Mouse (Mus musculus) kidney, embryonic 15.5 days (tissue): Measurements from ENCODE around the gene Polr2f. TPM values are rescaled to one million over a fixed set of nuclear protein-coding genes. Genes with fewer than 3 reads are reported as not detected.

ENCODE experiments used
- ATAC-seq: fragments of 200-750 bp; cut with Nextera tagmentation; replicated peaks from 2 replicates; pipeline ENCODE4 v1.8.0; 2017; ENCODE audit warnings: moderate TSS enrichment; ENCODE audit not compliant: low FRiP score
- H3K27ac ChIP-seq: fragments of 300-500 bp; sonication (generic); 2 replicates; pipeline ENCODE4 v1.5.1; 2015; ENCODE audit warnings: mild to moderate bottlenecking, inconsistent platforms
- H3K27me3 ChIP-seq: fragments of 300-500 bp; sonication (generic); 2 replicates; pipeline ENCODE4 v1.6.1; 2015; ENCODE audit warnings: inconsistent platforms
- H3K36me3 ChIP-seq: fragments of 300-500 bp; sonication (generic); 2 replicates; pipeline ENCODE4 v1.6.1; 2015; ENCODE audit warnings: inconsistent platforms
- H3K4me1 ChIP-seq: fragments of 300-500 bp; sonication (generic); 2 replicates; pipeline ENCODE4 v1.6.1; 2015; ENCODE audit warnings: inconsistent platforms
- H3K4me2 ChIP-seq: fragments of 300-500 bp; sonication (generic); 2 replicates; pipeline ENCODE4 v1.6.1; 2015; ENCODE audit warnings: moderate library complexity, mild to moderate bottlenecking, inconsistent platforms
- H3K4me3 ChIP-seq: fragments of 300-500 bp; sonication (generic); replicated peaks from 2 replicates; pipeline ENCODE4 v1.5.1; 2015; ENCODE audit warnings: mild to moderate bottlenecking, inconsistent platforms
- H3K9ac ChIP-seq: fragments of 300-500 bp; sonication (generic); 2 replicates; pipeline ENCODE4 v1.6.1; 2015; ENCODE audit warnings: mild to moderate bottlenecking, inconsistent platforms
- H3K9me3 ChIP-seq: fragments of 300-500 bp; sonication (generic); replicated peaks from 2 replicates; pipeline ENCODE4 v1.6.1; 2016; ENCODE audit warnings: inconsistent platforms
- WGBS: fragments of 180-500 bp; shearing (Covaris S2); methylation state at CpG from one replicate; pipeline ENCODE4 v1.1.7; 2015; ENCODE audit warnings: mixed read lengths; 5-methylcytosine and 5-hydroxymethylcytosine counted together
- polyA plus RNA-seq: library from polyadenylated mRNA; unstranded; fragments of >200 nt; fragmentation: Nextera tagmentation; extraction: Ambion mirVana; gene quantifications from 2 replicates; pipeline ENCODE4 v1.2.1, GENCODE M21; 2015

Gene Polr2f
- polyA plus RNA-seq, 1 experiment from 2014 or later = 303 TPM

- Histone ChIP-seq H3K9me3 (no peaks in the 10 kb centered on the region), H3K36me3 (no peaks in the 10 kb centered on the region), H3K4me3 (no peak overlapping the region), H3K27ac (no peak overlapping the region), H3K27me3 (no peaks in the 10 kb centered on the region), H3K9ac (no peak overlapping the region), H3K4me2 (no peak overlapping the region), H3K4me1 (peaks cover 20% of the 10 kb centered on the region)
- 72% methylated on average over 10 of the region's 10 CpGs for WGBS
- ATAC-seq = no peak
Observed at GRCm38 (mm10) chr15:79103264-79103663, 37.5 kb upstream of the Polr2f start.

GRCm38 (mm10) chr15:79105804-79106203, 35.0 kb upstream of the Polr2f start:
- H3K9ac ChIP-seq = no peak overlapping the region
- no peak overlapping the region for H3K27ac ChIP-seq
- WGBS = 58% methylated on average over 2 of the region's 2 CpGs
- ATAC-seq = no peak
- no peak overlapping the region for H3K4me2 ChIP-seq
- no peaks in the 10 kb centered on the region for H3K27me3 ChIP-seq
- H3K4me3 ChIP-seq = no peak overlapping the region
- peaks cover 26% of the 10 kb centered on the region for H3K4me1 ChIP-seq
- H3K36me3 ChIP-seq = no peaks in the 10 kb centered on the region
- H3K9me3 ChIP-seq = no peaks in the 10 kb centered on the region

- Histone ChIP-seq H3K36me3 (peaks cover 4% of the 10 kb centered on the region; the same call in 1 of the 2 replicates), H3K4me1 (peaks cover 37% of the 10 kb centered on the region), H3K27me3 (no peaks in the 10 kb centered on the region), H3K9me3 (no peaks in the 10 kb centered on the region), H3K4me3 (peak overlapping the region; percentile 91), H3K27ac (peak overlapping the region; percentile 84), H3K4me2 (peak overlapping the region; percentile 96), H3K9ac (peak overlapping the region; percentile 91)
- no peak for ATAC-seq
- WGBS = 17% methylated on average over 7 of the region's 7 CpGs
Observed at GRCm38 (mm10) chr15:79107966-79108365, 32.8 kb upstream of the Polr2f start.

- peak within 1 kb of the TSS; percentile 91 for H3K4me3 ChIP-seq
- H3K9ac ChIP-seq = peak within 1 kb of the TSS; percentile 91
- peaks cover 10% of the 10 kb centered on the region; the same call in 1 of the 2 replicates for H3K36me3 ChIP-seq
- ATAC-seq = peak; percentile 85
- H3K4me2 ChIP-seq = peak within 1 kb of the TSS; percentile 96
- peaks cover 37% of the 10 kb centered on the region for H3K4me1 ChIP-seq
- H3K27ac ChIP-seq = peak within 1 kb of the TSS; percentile 84
- H3K9me3 ChIP-seq = no peaks in the 10 kb centered on the region
- H3K27me3 ChIP-seq = no peaks in the 10 kb centered on the region
- under 1% methylated on average over 72 of the region's 85 CpGs for WGBS
Observed at GRCm38 (mm10) chr15:79108421-79109320, 32.1 kb upstream of the Polr2f start, which contains the start of gene Micall1. TSS of gene Micall1 (plus strand) at chr15:79108898.

GRCm38 (mm10) chr15:79109321-79109934, 31.4 kb upstream of the Polr2f start:
- no peaks in the 10 kb centered on the region for H3K27me3 ChIP-seq
- peak overlapping the region; percentile 91 for H3K4me3 ChIP-seq
- H3K4me2 ChIP-seq = peak overlapping the region; percentile 96
- peaks cover 39% of the 10 kb centered on the region for H3K4me1 ChIP-seq
- H3K9ac ChIP-seq = peak overlapping the region; percentile 91
- WGBS = under 1% methylated on average over 46 of the region's 46 CpGs
- peak; percentile 59 for ATAC-seq
- H3K27ac ChIP-seq = peak overlapping the region; percentile 84
- peaks cover 16% of the 10 kb centered on the region; the same call in 1 of the 2 replicates for H3K36me3 ChIP-seq
- no peaks in the 10 kb centered on the region for H3K9me3 ChIP-seq

- Histone ChIP-seq H3K9me3 (no peaks in the 10 kb centered on the region), H3K4me3 (peak overlapping the region; percentile 91), H3K4me2 (peak overlapping the region; percentile 96), H3K9ac (peak overlapping the region; percentile 91), H3K27me3 (no peaks in the 10 kb centered on the region), H3K4me1 (peaks cover 39% of the 10 kb centered on the region), H3K36me3 (peaks cover 18% of the 10 kb centered on the region), H3K27ac (0 out of 2 replicates have a peak overlapping the region, but pooled peaks have one; percentile 84)
- WGBS = 17% methylated on average over 9 of the region's 9 CpGs
- ATAC-seq = no peak
Observed at GRCm38 (mm10) chr15:79110031-79110430, 30.8 kb upstream of the Polr2f start.

- H3K36me3 ChIP-seq = peaks cover 23% of the 10 kb centered on the region
- H3K4me1 ChIP-seq = peaks cover 42% of the 10 kb centered on the region
- H3K4me2 ChIP-seq = peak overlapping the region; percentile 96
- no peaks in the 10 kb centered on the region for H3K9me3 ChIP-seq
- peak overlapping the region; percentile 91 for H3K4me3 ChIP-seq
- no peak overlapping the region for H3K27ac ChIP-seq
- no peak for ATAC-seq
- H3K9ac ChIP-seq = 0 out of 2 replicates have a peak overlapping the region, but pooled peaks have one; percentile 91
- no peaks in the 10 kb centered on the region for H3K27me3 ChIP-seq
- WGBS = 63% methylated on average over 2 of the region's 2 CpGs
Observed at GRCm38 (mm10) chr15:79110528-79110927, 30.3 kb upstream of the Polr2f start.

- Histone ChIP-seq H3K9me3 (no peaks in the 10 kb centered on the region), H3K4me3 (no peak overlapping the region), H3K9ac (no peak overlapping the region), H3K36me3 (peaks cover 34% of the 10 kb centered on the region), H3K27ac (no peak overlapping the region), H3K27me3 (no peaks in the 10 kb centered on the region), H3K4me1 (peaks cover 42% of the 10 kb centered on the region), H3K4me2 (peak overlapping the region; percentile 96; the same call in 1 of the 2 replicates)
- WGBS = 59% methylated on average over 4 of the region's 4 CpGs
- ATAC-seq = no peak
Observed at GRCm38 (mm10) chr15:79111774-79112173, 29.0 kb upstream of the Polr2f start.

GRCm38 (mm10) chr15:79115276-79115675, 25.5 kb upstream of the Polr2f start:
- Histone ChIP-seq H3K9me3 (no peaks in the 10 kb centered on the region), H3K36me3 (peaks cover 66% of the 10 kb centered on the region), H3K27me3 (no peaks in the 10 kb centered on the region), H3K4me1 (peaks cover 21% of the 10 kb centered on the region), H3K4me2 (no peak overlapping the region), H3K27ac (0 out of 2 replicates have a peak overlapping the region, but pooled peaks have one; percentile 6), H3K9ac (no peak overlapping the region), H3K4me3 (no peak overlapping the region)
- ATAC-seq = no peak
- 53% methylated on average over 5 of the region's 5 CpGs for WGBS

GRCm38 (mm10) chr15:79119491-79119890, 21.3 kb upstream of the Polr2f start:
- Histone ChIP-seq H3K4me2 (no peak overlapping the region), H3K27me3 (no peaks in the 10 kb centered on the region), H3K27ac (no peak overlapping the region), H3K4me3 (no peak overlapping the region), H3K4me1 (0 out of 2 replicates have a peak, but pooled peaks cover 3% of the 10 kb centered on the region), H3K9me3 (no peaks in the 10 kb centered on the region), H3K9ac (no peak overlapping the region), H3K36me3 (peaks cover 91% of the 10 kb centered on the region)
- ATAC-seq = no peak
- WGBS = 84% methylated on average over 9 of the region's 9 CpGs

- Histone ChIP-seq H3K27me3 (no peaks in the 10 kb centered on the region), H3K36me3 (peaks cover 95% of the 10 kb centered on the region), H3K9me3 (no peaks in the 10 kb centered on the region), H3K27ac (no peak overlapping the region), H3K4me2 (no peak overlapping the region), H3K9ac (no peak overlapping the region), H3K4me3 (no peak overlapping the region), H3K4me1 (no peaks in the 10 kb centered on the region)
- ATAC-seq = no peak
- WGBS = 71% methylated on average over 4 of the region's 4 CpGs
Observed at GRCm38 (mm10) chr15:79122119-79122518, 18.7 kb upstream of the Polr2f start.

- H3K4me2 ChIP-seq = no peak overlapping the region
- no peak overlapping the region for H3K9ac ChIP-seq
- no peak overlapping the region for H3K4me3 ChIP-seq
- no peak overlapping the region for H3K27ac ChIP-seq
- no peak for ATAC-seq
- H3K36me3 ChIP-seq = peaks cover 95% of the 10 kb centered on the region
- 81% methylated on average over 13 of the region's 13 CpGs for WGBS
- H3K9me3 ChIP-seq = no peaks in the 10 kb centered on the region
- no peaks in the 10 kb centered on the region for H3K27me3 ChIP-seq
- no peaks in the 10 kb centered on the region for H3K4me1 ChIP-seq
Observed at GRCm38 (mm10) chr15:79122546-79122945, 18.3 kb upstream of the Polr2f start.
